Mouse (Mus musculus) liver, embryonic 16.5 days (tissue): ENCODE results near the gene Golm1. TPM values are rescaled to one million over a fixed set of nuclear protein-coding genes. Genes with fewer than 3 reads are reported as not detected.

ENCODE experiments used
- ATAC-seq: fragments of 200-750 bp; cut with Nextera tagmentation; 2 replicates; pipeline ENCODE4 v1.8.0; 2017; ENCODE audit warnings: low read depth, mild to moderate bottlenecking, moderate number of reproducible peaks, moderate library complexity
- H3K27ac ChIP-seq: fragments of 300-500 bp; sonication (generic); 2 replicates; pipeline ENCODE4 v1.5.1; 2014; ENCODE audit warnings: mild to moderate bottlenecking, low read length
- H3K27me3 ChIP-seq: fragments of 300-500 bp; sonication (generic); 2 replicates; pipeline ENCODE4 v1.6.1; 2014; ENCODE audit warnings: low read depth, low read length, mixed read lengths; ENCODE audit not compliant: control insufficient read depth, insufficient read depth
- H3K36me3 ChIP-seq: fragments of 300-500 bp; sonication (generic); 2 replicates; pipeline ENCODE4 v1.6.1; 2014; ENCODE audit warnings: mild to moderate bottlenecking; ENCODE audit not compliant: control insufficient read depth, insufficient read depth
- H3K4me1 ChIP-seq: fragments of 300-500 bp; sonication (generic); 2 replicates; pipeline ENCODE4 v1.6.1; 2014; ENCODE audit warnings: low read depth, low read length, mixed read lengths; ENCODE audit not compliant: control insufficient read depth
- H3K4me2 ChIP-seq: fragments of 300-500 bp; sonication (generic); 2 replicates; pipeline ENCODE4 v1.6.1; 2014; ENCODE audit warnings: low read depth, low read length, mixed read lengths
- H3K4me3 ChIP-seq: fragments of 300-500 bp; sonication (generic); 2 replicates; pipeline ENCODE4 v1.5.1; 2014; ENCODE audit warnings: low read depth, mild to moderate bottlenecking, low read length
- H3K9ac ChIP-seq: fragments of 300-500 bp; sonication (generic); 2 replicates; pipeline ENCODE4 v1.6.1; 2014; ENCODE audit warnings: low read depth, low read length
- H3K9me3 ChIP-seq: fragments of 300-500 bp; sonication (generic); replicated peaks from 2 replicates; pipeline ENCODE4 v1.6.1; 2016; ENCODE audit warnings: low read length; ENCODE audit not compliant: control insufficient read depth
- WGBS: fragments of 180-500 bp; shearing (Covaris S2); extraction: QIAGEN DNeasy Blood & Tissue Kit; methylation state at CpG from one replicate; pipeline ENCODE4 v1.1.7; 2014; ENCODE audit not compliant: insufficient replicate concordance; 5-methylcytosine and 5-hydroxymethylcytosine counted together
- polyA plus RNA-seq: library from polyadenylated mRNA; unstranded; fragments of >200 nt; fragmentation: Nextera tagmentation; extraction: Ambion mirVana; gene quantifications from 2 replicates; pipeline ENCODE4 v1.2.1, GENCODE M21; 2015

Gene Golm1
- polyA plus RNA-seq, 1 experiment from 2014 or later: 36.8 TPM

DNA sequence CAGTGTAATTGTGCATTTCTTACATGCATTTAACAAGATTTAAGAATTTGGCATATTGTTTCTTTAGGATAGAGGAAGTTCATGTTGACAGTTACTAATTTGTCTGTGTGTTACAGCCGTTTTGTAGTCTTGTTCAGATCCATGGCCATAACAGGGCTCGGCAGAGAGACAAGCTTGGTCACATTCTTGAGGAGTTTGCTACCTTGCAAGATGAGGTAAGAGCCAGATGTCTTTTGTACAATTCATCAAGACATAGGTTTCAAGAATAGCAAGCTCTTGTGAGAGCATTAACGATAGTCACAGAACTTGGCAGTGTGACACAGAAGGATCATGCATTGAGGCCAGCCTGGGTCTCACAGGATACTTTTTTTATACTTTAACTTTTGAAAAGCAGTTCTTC, 51.2 kb downstream of the Golm1 start:
- H3K4me2 ChIP-seq: no peak overlapping the region
- no peak for ATAC-seq
- H3K27ac ChIP-seq: no peak overlapping the region
- 73% methylated on average over 3 of the region's 3 CpGs for WGBS
- H3K4me3 ChIP-seq: no peak overlapping the region
- no peaks in the 10 kb centered on the region for H3K27me3 ChIP-seq
- no peak overlapping the region for H3K9ac ChIP-seq
- H3K9me3 ChIP-seq: no peaks in the 10 kb centered on the region
- H3K4me1 ChIP-seq: no peaks in the 10 kb centered on the region; the same call in 1 of the 2 replicates
- peaks cover 19% of the 10 kb centered on the region for H3K36me3 ChIP-seq

DNA sequence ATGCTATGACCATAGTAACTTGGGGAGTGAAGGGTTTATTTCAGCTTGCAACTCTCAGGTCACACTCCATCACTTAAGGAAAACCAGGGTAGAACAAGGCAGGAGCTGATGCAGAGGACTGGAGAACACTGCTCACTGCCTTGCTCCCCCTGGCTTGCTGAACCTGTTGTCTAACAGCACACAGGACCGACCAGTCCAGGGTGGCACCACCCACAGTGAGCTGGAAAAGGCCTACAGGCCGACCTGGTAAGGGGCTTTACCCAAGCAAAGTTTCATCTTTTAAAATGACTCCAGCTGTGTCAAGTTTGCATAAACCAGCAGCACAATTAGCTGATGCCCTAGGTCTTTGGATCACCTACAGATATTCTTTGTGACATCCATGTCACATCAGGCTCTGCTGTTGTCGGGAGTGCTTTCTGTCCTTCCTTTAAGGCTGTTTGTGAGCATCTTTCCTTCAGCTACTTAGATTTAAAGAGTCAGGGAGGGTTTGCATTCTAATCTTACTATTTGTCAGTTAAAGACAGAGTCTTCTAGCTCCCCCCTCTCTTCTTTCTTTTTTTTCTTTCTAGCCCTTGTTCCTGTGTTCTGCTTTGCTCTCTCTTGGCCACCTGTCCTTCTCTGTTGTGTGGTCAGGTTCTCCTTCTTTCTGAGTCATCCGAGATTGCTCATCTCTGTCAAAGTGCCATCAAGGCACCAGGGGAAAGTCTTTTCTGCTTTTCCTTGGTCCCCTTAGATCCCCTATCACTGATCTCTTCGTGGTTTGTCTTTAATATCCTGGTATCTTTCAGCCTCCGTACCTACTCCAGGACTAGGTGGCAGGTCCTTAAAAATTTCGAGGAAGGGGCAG, 53.7 kb downstream of the Golm1 start:
- no peaks in the 10 kb centered on the region for H3K9me3 ChIP-seq
- H3K36me3 ChIP-seq: peaks cover 17% of the 10 kb centered on the region
- no peak overlapping the region for H3K4me3 ChIP-seq
- H3K27me3 ChIP-seq: no peaks in the 10 kb centered on the region
- ATAC-seq: no peak
- H3K4me2 ChIP-seq: no peak overlapping the region
- 70% methylated on average over 7 of the region's 7 CpGs for WGBS
- H3K27ac ChIP-seq: no peak overlapping the region
- H3K9ac ChIP-seq: no peak overlapping the region
- H3K4me1 ChIP-seq: no peaks in the 10 kb centered on the region; the same call in 1 of the 2 replicates

DNA sequence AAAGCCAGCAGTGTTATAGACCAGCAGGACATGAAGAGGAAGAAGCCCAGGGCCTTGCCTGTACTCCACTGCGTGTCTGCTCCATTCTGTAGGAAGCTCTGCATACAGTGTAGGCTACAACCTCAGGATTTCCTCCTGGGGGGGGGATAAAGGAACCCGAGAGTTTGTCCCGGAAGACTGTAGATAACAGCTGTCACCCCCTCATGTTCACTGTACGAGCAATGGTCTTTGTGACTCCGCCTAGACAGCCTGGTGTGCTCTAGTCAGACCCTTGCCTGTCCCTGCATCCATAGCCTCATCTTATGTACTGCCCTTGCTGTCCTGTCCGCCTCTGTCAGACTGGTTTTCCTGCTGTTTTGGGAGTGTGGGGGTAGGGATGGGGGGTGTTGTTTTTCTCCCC, 57.1 kb downstream of the Golm1 start:
- WGBS: 55% methylated on average over 6 of the region's 6 CpGs
- Histone ChIP-seq H3K27ac (no peak overlapping the region), H3K4me2 (no peak overlapping the region), H3K9me3 (no peaks in the 10 kb centered on the region), H3K36me3 (peaks cover 5% of the 10 kb centered on the region), H3K27me3 (no peaks in the 10 kb centered on the region), H3K4me1 (peaks cover 3% of the 10 kb centered on the region), H3K4me3 (no peak overlapping the region), H3K9ac (no peak overlapping the region)
- peak; percentile 31; the same call in 1 of the 2 replicates for ATAC-seq

DNA sequence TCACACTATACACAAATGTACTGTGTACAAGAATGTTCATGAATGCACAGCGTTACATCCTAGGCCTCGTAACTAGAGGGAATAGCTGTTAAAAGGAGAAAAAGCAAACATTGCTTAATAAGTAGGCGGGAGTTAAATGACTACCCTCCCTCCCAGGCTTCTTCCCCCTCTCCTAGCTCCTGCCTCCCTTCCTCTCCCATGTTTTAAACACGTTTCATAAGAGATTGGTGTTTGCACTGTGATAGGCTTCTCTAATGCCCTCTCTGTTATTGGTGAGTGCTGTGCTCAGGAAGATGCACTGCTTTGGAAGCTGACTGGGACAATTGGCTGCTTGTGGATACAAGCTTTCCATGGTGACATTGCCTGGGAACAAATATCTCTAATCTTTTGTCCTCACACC, 60.1 kb downstream of the Golm1 start:
- no peaks in the 10 kb centered on the region for H3K27me3 ChIP-seq
- peaks cover 3% of the 10 kb centered on the region for H3K4me1 ChIP-seq
- no peak overlapping the region for H3K27ac ChIP-seq
- peaks cover 5% of the 10 kb centered on the region for H3K36me3 ChIP-seq
- H3K4me2 ChIP-seq: no peak overlapping the region
- H3K9me3 ChIP-seq: no peaks in the 10 kb centered on the region
- 60% methylated on average over 4 of the region's 4 CpGs for WGBS
- ATAC-seq: peak; percentile 77
- H3K4me3 ChIP-seq: no peak overlapping the region
- no peak overlapping the region for H3K9ac ChIP-seq

DNA sequence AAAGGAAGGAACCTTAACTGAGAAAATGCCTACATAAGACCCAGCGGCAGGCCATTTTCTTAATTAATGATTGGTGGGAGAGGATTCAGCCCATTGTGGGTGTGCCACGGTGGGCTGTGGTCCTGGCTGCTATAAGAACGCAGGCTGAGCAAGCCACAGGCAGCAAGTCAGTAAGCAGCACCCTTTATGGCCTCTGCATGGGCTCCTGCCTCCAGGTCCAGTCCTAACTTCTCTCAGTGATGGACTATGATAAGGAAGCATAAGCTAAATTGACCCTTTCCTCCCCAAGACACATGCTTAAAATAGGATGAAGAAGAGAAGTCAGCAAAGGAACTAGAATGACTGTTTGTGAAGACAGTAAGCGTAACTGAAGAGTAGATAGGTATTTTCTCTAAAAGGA, 60.5 kb downstream of the Golm1 start:
- peaks cover 5% of the 10 kb centered on the region for H3K36me3 ChIP-seq
- WGBS: 86% methylated on average over 4 of the region's 4 CpGs
- peaks cover 3% of the 10 kb centered on the region for H3K4me1 ChIP-seq
- H3K4me2 ChIP-seq: no peak overlapping the region
- H3K9ac ChIP-seq: no peak overlapping the region
- H3K9me3 ChIP-seq: no peaks in the 10 kb centered on the region
- no peak overlapping the region for H3K4me3 ChIP-seq
- ATAC-seq: 0 out of 2 replicates have a peak, but pooled peaks have one; percentile 33
- H3K27me3 ChIP-seq: no peaks in the 10 kb centered on the region
- peak overlapping the region; percentile 31; the same call in 1 of the 2 replicates for H3K27ac ChIP-seq

DNA sequence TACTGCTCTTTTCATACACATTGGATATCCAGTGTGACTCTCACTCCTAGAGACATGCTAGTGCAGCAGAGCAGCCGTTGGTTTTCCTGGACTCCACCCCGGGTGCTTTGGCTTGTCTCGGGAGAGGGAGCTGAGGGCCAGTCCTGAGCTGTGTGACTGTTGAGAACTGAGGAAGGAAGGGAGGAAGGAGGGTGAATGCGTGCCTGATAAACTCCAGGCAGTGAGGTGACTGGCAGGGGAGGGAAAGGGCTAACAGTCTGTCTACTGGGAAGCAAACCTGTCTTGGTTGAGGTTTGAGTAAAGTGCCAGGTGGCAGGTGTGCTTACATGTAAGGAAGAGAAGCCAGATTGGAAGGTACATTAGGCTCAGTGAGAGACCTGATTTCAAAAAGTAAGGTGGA, 61.7 kb downstream of the Golm1 start:
- no peaks in the 10 kb centered on the region for H3K27me3 ChIP-seq
- no peak overlapping the region for H3K4me3 ChIP-seq
- H3K4me2 ChIP-seq: no peak overlapping the region
- WGBS: 49% methylated on average over 4 of the region's 4 CpGs
- ATAC-seq: no peak
- H3K9ac ChIP-seq: no peak overlapping the region
- H3K4me1 ChIP-seq: peaks cover 3% of the 10 kb centered on the region
- H3K36me3 ChIP-seq: peaks cover 3% of the 10 kb centered on the region
- H3K27ac ChIP-seq: no peak overlapping the region
- H3K9me3 ChIP-seq: no peaks in the 10 kb centered on the region

DNA sequence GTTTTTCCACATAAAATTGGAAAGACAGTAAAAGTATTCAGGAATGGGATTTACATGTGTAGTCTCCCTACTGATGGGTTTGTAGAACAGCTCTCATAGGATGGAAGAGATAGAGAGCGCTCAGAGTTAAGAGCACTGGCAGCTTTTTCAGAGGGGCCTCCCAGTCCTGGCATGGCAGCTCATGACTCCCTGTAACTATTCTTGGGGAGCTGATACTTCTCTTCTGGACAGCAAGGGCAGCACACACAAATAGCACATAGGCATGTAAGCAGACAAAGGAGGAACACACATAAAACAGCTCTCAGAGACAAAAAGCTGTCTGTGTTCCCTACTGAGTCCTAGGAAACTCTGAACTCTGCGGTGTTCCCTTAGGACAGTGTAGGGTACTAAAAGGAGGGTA, 65.2 kb downstream of the Golm1 start:
- WGBS: 95% methylated on average over 2 of the region's 2 CpGs
- no peak overlapping the region for H3K4me3 ChIP-seq
- no peak for ATAC-seq
- no peak overlapping the region for H3K4me2 ChIP-seq
- no peak overlapping the region for H3K27ac ChIP-seq
- no peaks in the 10 kb centered on the region for H3K27me3 ChIP-seq
- H3K36me3 ChIP-seq: no peaks in the 10 kb centered on the region
- H3K4me1 ChIP-seq: peaks cover 3% of the 10 kb centered on the region
- H3K9me3 ChIP-seq: no peaks in the 10 kb centered on the region
- H3K9ac ChIP-seq: no peak overlapping the region

DNA sequence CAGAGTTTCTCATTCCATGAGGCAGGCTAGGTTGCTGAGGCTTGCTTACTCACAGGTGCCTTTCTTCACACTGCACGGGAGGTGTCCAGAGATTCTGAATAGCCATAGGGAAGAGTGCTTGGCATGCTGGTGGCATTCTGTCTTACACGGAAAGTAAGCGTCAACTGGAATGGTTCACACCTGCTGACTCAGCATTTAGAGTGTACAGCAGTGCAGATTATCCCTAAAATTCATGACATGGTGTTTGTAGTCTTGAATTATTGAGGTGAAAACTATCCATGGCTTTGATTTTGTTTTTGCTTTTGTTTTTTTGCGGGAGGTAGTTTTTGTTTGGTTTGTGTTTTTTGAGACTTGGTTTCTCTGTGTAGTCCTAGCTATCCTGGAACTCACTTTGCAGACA, 65.7 kb downstream of the Golm1 start:
- Histone ChIP-seq H3K27ac (no peak overlapping the region), H3K27me3 (no peaks in the 10 kb centered on the region), H3K4me1 (no peaks in the 10 kb centered on the region; the same call in 1 of the 2 replicates), H3K9me3 (no peaks in the 10 kb centered on the region), H3K4me3 (no peak overlapping the region), H3K36me3 (no peaks in the 10 kb centered on the region), H3K4me2 (no peak overlapping the region), H3K9ac (no peak overlapping the region)
- WGBS: 84% methylated on average over 4 of the region's 4 CpGs
- ATAC-seq: no peak

DNA sequence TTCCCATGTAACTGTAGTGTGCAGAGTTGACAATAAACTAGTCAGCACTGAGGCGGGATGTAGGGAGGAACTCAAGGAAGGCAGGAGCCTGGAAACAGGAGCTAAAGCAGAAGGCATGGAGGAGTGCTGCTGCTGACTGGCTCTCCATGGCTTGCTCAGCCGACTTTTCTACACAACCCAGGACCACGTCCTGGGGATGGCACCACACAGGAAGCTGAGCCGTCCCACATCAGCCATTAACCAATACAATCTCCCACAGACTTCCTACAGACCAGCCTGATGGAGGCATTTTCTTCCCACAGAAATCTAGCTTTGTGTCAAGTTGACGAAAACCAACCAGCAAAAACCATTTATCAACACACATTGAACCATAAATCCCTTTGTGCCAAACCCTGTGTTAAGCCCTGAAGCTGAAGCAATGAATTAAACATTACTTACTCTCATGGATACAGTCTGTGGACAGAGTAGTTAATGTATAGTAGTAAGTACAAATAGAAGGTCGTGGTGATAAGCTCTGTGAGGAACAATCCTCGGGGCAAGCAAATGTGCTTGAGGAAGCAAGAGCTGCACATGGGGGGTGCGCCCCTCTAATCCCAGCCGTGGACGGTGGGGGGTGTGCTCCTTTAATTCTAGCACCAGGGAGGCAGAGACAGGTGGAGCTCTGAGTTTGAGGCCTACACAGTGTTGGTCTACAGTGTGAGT, 70.2 kb downstream of the Golm1 start:
- H3K4me3 ChIP-seq: no peak overlapping the region
- H3K4me1 ChIP-seq: no peaks in the 10 kb centered on the region; the same call in 1 of the 2 replicates
- H3K9ac ChIP-seq: no peak overlapping the region
- peaks cover 11% of the 10 kb centered on the region for H3K36me3 ChIP-seq
- no peaks in the 10 kb centered on the region for H3K27me3 ChIP-seq
- peak; percentile 41 for ATAC-seq
- peak overlapping the region; percentile 49; the same call in 1 of the 2 replicates for H3K27ac ChIP-seq
- no peak overlapping the region for H3K4me2 ChIP-seq
- H3K9me3 ChIP-seq: no peaks in the 10 kb centered on the region
- 58% methylated on average over 10 of the region's 10 CpGs for WGBS
